Mouse (Mus musculus) lung, postnatal 0 days (tissue): ENCODE measurements at regions not wholly inside any gene's neighbourhood (a gene's known extent, or its start where the extent isn't known, plus 50 kb on each side); places are given as distances from the start of the nearest gene placed in this dataset.
"Not testable (repeated sequence)": the region's sequence is repeated elsewhere in the genome, so short reads cannot be mapped to it uniquely, and the experiment has no call there.

ENCODE experiments used
- ATAC-seq: fragments of 200-750 bp; cut with Nextera tagmentation; 2 replicates; pipeline ENCODE4 v1.8.0; 2017; ENCODE audit warnings: moderate library complexity
- DNase-seq: peaks from one replicate; pipeline ENCODE4 v3.0.0-alpha.2; 2016; ENCODE audit warnings: low spot score
- H3K27ac ChIP-seq: fragments of 300-500 bp; sonication (generic); 2 replicates; pipeline ENCODE4 v1.5.1; 2014; ENCODE audit warnings: antibody characterized with exemption, mild to moderate bottlenecking, low read length, mixed read lengths
- H3K27me3 ChIP-seq: fragments of 300-500 bp; sonication (generic); replicated peaks from 2 replicates; pipeline ENCODE4 v1.6.1; 2014; ENCODE audit warnings: low read length, mixed read lengths; ENCODE audit not compliant: insufficient read depth
- H3K36me3 ChIP-seq: fragments of 300-500 bp; sonication (generic); 2 replicates; pipeline ENCODE4 v1.6.1; 2014; ENCODE audit warnings: low read length, mixed read lengths; ENCODE audit not compliant: insufficient read depth
- H3K4me1 ChIP-seq: fragments of 300-500 bp; sonication (generic); 2 replicates; pipeline ENCODE4 v1.6.1; 2014; ENCODE audit warnings: antibody characterized with exemption, low read depth, low read length, mixed read lengths; ENCODE audit not compliant: insufficient read depth
- H3K4me2 ChIP-seq: fragments of 300-500 bp; sonication (generic); replicated peaks from 2 replicates; pipeline ENCODE4 v1.6.1; 2014; ENCODE audit warnings: low read depth, mild to moderate bottlenecking, low read length, moderate library complexity, mixed read lengths
- H3K4me3 ChIP-seq: fragments of 300-500 bp; sonication (generic); 2 replicates; pipeline ENCODE4 v1.5.1; 2014; ENCODE audit warnings: low read depth, low read length
- H3K9ac ChIP-seq: fragments of 300-500 bp; sonication (generic); replicated peaks from 2 replicates; pipeline ENCODE4 v1.6.1; 2014; ENCODE audit warnings: low read depth, mild to moderate bottlenecking
- H3K9me3 ChIP-seq: fragments of 300-500 bp; sonication (generic); 2 replicates; pipeline ENCODE4 v1.6.1; 2016; ENCODE audit warnings: low read length, mixed read lengths
- CTCF ChIP-seq: IDR thresholded peaks from 2 replicates; pipeline ENCODE4 v1.5.1; 2016; ENCODE audit warnings: antibody characterized with exemption, mild to moderate bottlenecking
- EP300 ChIP-seq: IDR thresholded peaks from 2 replicates; pipeline ENCODE4 v1.6.1; 2016; ENCODE audit warnings: antibody characterized with exemption, mild to moderate bottlenecking, control low read depth
- WGBS: fragments of 180-500 bp; shearing (Covaris S2); extraction: QIAGEN DNeasy Blood & Tissue Kit; methylation state at CpG from one replicate; pipeline ENCODE4 v1.1.7; 2014; 5-methylcytosine and 5-hydroxymethylcytosine counted together

DNA sequence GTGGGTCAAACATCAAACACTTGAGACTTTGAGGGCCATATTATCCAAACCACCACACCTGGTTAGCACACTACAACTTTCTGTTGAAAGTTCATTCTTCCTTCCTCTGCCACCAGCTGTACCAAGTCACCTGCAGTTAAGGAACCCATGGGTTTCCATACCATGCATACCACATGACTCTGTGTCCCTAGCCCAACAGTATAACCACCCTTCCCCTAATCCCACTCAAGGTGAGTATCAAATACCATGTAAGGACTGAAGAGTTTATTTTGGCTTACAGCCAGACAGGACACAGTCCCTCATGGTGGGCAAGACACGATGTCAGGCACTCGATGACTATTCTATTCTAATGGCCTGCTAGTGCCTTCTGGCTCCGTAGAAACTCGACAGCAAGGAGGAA, 95.9 kb upstream of the Hivep1 start:
- Histone ChIP-seq H3K4me2 (no peak overlapping the region), H3K36me3 (no peaks in the 10 kb centered on the region), H3K9ac (no peak overlapping the region), H3K4me1 (no peaks in the 10 kb centered on the region), H3K9me3 (no peaks in the 10 kb centered on the region), H3K27me3 (no peaks in the 10 kb centered on the region), H3K27ac (no peak overlapping the region), H3K4me3 (no peak overlapping the region)
- no peak for TF ChIP-seq CTCF
- no peak for TF ChIP-seq EP300
- ATAC-seq (peak; percentile 16; the same call in 1 of the 2 replicates), DNase-seq (no peak)
- 58% methylated on average over 4 of the region's 4 CpGs for WGBS

DNA sequence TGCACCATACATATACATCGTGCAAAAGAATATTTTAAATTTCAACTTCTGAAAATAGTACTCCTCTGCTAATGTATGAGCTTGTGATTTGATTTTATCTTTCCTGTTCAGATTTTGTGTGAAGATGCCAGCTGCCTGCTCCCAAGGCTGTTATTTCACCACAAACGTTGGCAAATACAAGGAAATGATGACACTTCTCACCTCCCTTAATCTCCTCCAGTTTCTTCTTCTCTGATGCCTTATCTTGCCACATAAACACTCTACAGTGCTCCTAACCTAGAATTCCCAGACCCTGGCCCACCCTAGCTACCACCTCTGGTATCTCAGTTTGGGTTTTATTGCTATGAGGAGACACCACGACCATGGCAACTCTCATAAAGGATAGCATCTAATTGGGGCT, 96.6 kb upstream of the Hivep1 start:
- Histone ChIP-seq H3K36me3 (no peaks in the 10 kb centered on the region), H3K4me3 (no peak overlapping the region), H3K4me1 (no peaks in the 10 kb centered on the region), H3K9ac (no peak overlapping the region), H3K27ac (no peak overlapping the region), H3K9me3 (no peaks in the 10 kb centered on the region), H3K27me3 (no peaks in the 10 kb centered on the region), H3K4me2 (no peak overlapping the region)
- ATAC-seq, result no peak
- no peak for DNase-seq
- TF ChIP-seq EP300, result no peak
- no peak for TF ChIP-seq CTCF
- 63% methylated on average over 3 of the region's 3 CpGs for WGBS

- H3K27ac ChIP-seq, result no peak overlapping the region
- no peaks in the 10 kb centered on the region for H3K36me3 ChIP-seq
- ATAC-seq (no peak), DNase-seq (peak; percentile 17)
- no peak for TF ChIP-seq EP300
- no peak for TF ChIP-seq CTCF
- no peak overlapping the region for H3K4me2 ChIP-seq
- no peak overlapping the region for H3K4me3 ChIP-seq
- H3K9me3 ChIP-seq, result no peaks in the 10 kb centered on the region
- H3K4me1 ChIP-seq, result no peaks in the 10 kb centered on the region
- H3K27me3 ChIP-seq, result no peaks in the 10 kb centered on the region
- H3K9ac ChIP-seq, result no peak overlapping the region
- 52% methylated on average over 3 of the region's 3 CpGs for WGBS
These were observed 99.4 kb upstream of the Hivep1 start for GRCm38 (mm10) chr13:41952453-41952852.

GRCm38 (mm10) chr13:41948241-41948640, 100.8 kb upstream of the Adtrp start:
- Histone ChIP-seq H3K27me3 (no peaks in the 10 kb centered on the region), H3K9me3 (no peaks in the 10 kb centered on the region), H3K4me1 (no peaks in the 10 kb centered on the region), H3K4me2 (no peak overlapping the region), H3K4me3 (no peak overlapping the region), H3K27ac (no peak overlapping the region), H3K36me3 (no peaks in the 10 kb centered on the region), H3K9ac (no peak overlapping the region)
- 82% methylated on average over 3 of the region's 3 CpGs for WGBS
- DNase-seq (no peak), ATAC-seq (no peak)
- TF ChIP-seq EP300 (no peak), CTCF (no peak)

- DNase-seq (no peak), ATAC-seq (no peak)
- 64% methylated on average over 12 of the region's 12 CpGs for WGBS
- H3K9ac ChIP-seq, result no peak overlapping the region
- H3K4me1 ChIP-seq, result no peaks in the 10 kb centered on the region
- no peak overlapping the region for H3K4me2 ChIP-seq
- no peaks in the 10 kb centered on the region for H3K27me3 ChIP-seq
- H3K4me3 ChIP-seq, result no peak overlapping the region
- H3K36me3 ChIP-seq, result no peaks in the 10 kb centered on the region
- TF ChIP-seq CTCF, result no peak
- no peak for TF ChIP-seq EP300
- H3K9me3 ChIP-seq, result no peaks in the 10 kb centered on the region
- H3K27ac ChIP-seq, result no peak overlapping the region
These were observed 85.0 kb upstream of the Adtrp start for GRCm38 (mm10) chr13:41932313-41933100.

GRCm38 (mm10) chr13:41929768-41930167, 82.3 kb upstream of the Adtrp start:
- Histone ChIP-seq H3K4me2 (no peak overlapping the region), H3K9me3 (no peaks in the 10 kb centered on the region), H3K36me3 (no peaks in the 10 kb centered on the region), H3K4me1 (no peaks in the 10 kb centered on the region), H3K27me3 (no peaks in the 10 kb centered on the region), H3K27ac (no peak overlapping the region), H3K4me3 (no peak overlapping the region), H3K9ac (no peak overlapping the region)
- no peak for TF ChIP-seq CTCF
- no peak for TF ChIP-seq EP300
- DNase-seq (no peak), ATAC-seq (no peak)
- 86% methylated on average over 1 of the region's 1 CpGs for WGBS

DNA sequence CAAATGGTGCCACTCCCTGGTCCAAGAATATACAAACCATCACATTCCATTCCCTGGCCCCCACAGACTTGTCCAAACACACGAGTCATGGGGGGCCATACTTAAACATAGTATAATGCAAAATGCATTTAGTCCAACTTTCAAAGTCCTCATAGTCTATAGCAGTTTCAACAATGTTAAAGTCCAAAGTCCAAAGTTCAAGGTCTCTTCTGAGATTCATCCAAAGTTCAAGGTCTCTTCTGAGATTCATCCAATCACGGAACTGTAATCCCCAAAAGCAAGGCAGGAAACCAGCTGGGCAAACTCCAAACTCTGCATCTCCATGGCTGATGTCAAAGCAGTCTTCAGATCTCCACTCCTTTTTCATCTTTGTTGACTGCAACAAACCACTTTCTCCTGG, 78.4 kb upstream of the Adtrp start:
- not testable (repeated sequence) for H3K4me2 ChIP-seq, H3K27me3 ChIP-seq, H3K4me3 ChIP-seq, H3K36me3 ChIP-seq, H3K4me1 ChIP-seq, H3K27ac ChIP-seq, H3K9ac ChIP-seq, ATAC-seq, H3K9me3 ChIP-seq, DNase-seq
- WGBS, result 62% methylated on average over 2 of the region's 2 CpGs
